Mouse (Mus musculus) left cerebral cortex, adult 18-20 months (tissue): ENCODE measurements around the gene Syne2. TPM values are rescaled to one million over a fixed set of nuclear protein-coding genes. Genes with fewer than 3 reads are reported as not detected.

Experiments
- DNase-seq, 2 experiments: peaks; one replicate each; pipeline ENCODE4 v3.0.0; 2021 to 2022; ENCODE audit warnings: low spot score in 2 of 2, mixed read lengths in 1 of 2
- total RNA-seq, 2 experiments: library from RNA; stranded (reverse); gene quantifications; 2 replicates each; pipeline ENCODE4 v1.2.3; 2021

The Syne2 gene
- total RNA-seq, 2 experiments from 2014 or later = 20.8 to 21.8 TPM

- DNase-seq = no peak
These were observed 8.9 kb downstream of the Syne2 start for GRCm38 (mm10) chr12:75826699-75827353.

DNA sequence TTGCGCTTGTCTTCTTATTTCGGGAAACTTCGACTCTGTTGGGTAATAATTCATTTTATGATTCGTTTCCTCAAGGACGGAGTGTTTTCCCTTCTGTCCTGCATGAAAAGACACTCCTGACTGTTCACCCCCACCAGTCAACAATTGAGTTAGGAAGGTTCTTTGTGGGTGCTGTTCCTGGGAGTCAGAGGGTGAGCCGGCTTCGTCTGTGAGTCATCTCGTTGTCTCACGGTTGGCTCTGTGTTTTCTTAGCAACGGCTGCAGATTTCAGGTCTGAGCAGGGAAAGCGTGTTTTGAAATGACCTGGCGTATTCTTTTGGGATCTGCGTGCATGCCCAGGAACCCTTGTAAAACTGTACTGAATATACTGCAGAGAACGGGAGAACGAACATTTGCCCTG lies 9.8 kb downstream of the Syne2 start:
- DNase-seq = no peak

GRCm38 (mm10) chr12:75829616-75830015 lies 11.7 kb downstream of the Syne2 start:
- DNase-seq = no peak

DNA sequence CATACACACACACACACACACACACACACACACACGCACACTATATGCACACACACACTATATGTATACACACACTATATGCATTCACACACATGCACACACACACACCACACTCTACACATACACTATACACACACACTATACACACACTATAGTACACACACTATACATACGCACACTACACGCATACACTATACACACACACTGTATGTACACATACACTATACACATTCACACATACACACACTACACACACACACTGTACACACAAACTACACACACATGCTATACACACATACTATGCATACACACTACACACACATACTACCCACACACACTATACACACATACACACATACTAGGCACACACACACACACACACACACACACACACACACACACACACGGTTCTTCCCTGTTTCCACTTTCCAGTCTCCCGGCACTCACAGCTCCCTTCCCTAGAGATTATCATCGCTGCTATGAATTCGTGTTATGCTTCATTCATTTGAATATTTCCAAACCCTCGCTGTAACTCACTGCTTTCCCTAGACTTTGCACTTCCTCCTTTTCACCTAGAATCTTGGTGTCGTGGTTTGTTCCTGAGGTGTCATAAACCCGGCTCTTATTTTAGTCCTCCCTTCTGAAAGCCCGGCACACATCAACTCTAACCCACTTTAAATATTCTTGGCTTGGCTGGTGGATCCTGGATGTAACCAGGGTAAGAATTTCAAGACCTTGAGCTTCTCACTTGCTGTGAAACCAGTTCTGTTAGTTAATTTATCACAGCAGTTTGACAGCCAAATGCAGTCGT lies 15.4 kb downstream of the Syne2 start:
- no peak for DNase-seq

- DNase-seq = no peak
These were observed 16.2 kb downstream of the Syne2 start for GRCm38 (mm10) chr12:75833960-75834729.

DNA sequence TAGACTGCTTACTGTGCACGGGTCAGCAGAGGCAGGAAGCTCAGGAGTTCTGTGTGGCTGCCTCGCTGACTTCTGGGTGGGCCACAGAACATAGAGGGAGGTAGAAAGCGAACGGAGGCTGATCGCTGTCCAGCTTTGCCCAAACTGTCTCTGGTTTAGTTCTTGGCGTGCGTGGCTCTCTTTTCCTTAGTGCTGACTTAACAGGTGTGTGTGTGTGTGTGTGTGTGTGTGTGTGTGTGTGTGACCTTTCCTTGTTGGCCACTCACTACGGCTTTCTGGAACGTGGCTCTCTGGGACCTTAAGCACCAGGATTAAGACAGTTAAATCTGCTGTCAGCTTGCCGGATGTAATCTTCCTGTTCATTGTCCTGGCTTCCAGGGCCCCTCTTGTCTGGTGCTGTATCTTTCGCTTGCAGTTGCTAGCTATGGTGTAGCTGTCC lies 18.6 kb downstream of the Syne2 start:
- DNase-seq = no peak

GRCm38 (mm10) chr12:75837462-75837861 lies 19.5 kb downstream of the Syne2 start:
- no peak for DNase-seq

GRCm38 (mm10) chr12:75839083-75839736 lies 21.3 kb downstream of the Syne2 start:
- no peak for DNase-seq

DNA sequence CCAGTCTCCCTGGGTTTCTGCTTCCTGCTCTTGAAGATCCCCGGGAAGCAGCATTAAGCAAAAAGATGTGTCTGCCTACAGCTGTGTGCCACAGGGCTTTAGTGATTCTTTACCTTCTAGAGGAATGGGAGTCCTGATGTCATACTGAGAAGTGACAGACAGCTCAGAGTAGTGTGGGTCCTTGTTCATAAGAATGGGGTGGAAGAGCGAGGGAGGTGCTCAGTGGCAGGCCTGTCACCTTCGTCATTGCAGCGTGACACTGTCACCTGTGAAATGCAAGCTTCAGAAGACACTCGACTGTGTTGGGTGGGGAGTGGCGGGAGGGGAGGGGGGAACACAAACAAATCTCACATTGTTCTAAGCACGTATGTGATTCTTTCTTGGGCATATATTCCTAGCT lies 23.2 kb downstream of the Syne2 start:
- DNase-seq = no peak

- DNase-seq = no peak
These were observed 26.4 kb downstream of the Syne2 start for GRCm38 (mm10) chr12:75844311-75844710.

GRCm38 (mm10) chr12:75845070-75845469 lies 27.1 kb downstream of the Syne2 start:
- no peak for DNase-seq

DNA sequence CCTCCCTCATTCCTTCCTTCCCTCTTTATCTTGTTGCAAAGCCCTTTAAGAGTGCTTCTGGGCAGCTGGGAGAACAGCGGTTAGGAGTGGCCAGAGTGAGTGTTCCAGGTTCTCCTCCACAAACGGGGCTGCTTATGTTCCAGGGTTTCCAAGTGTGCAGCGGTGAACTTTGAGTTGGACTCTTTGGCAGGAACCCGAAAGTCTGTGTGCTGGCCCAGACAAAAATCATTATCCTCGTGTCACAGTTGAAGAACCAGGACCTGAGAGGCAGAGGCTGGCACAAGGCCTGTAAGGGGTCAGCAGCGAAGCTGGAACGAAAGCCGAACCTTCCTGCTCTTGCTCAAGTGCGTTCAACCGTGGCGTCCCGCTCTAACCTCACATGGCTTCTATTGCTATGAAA lies 28.6 kb downstream of the Syne2 start:
- no peak for DNase-seq

- no peak for DNase-seq
These were observed 32.3 kb downstream of the Syne2 start for GRCm38 (mm10) chr12:75850205-75850604.

DNA sequence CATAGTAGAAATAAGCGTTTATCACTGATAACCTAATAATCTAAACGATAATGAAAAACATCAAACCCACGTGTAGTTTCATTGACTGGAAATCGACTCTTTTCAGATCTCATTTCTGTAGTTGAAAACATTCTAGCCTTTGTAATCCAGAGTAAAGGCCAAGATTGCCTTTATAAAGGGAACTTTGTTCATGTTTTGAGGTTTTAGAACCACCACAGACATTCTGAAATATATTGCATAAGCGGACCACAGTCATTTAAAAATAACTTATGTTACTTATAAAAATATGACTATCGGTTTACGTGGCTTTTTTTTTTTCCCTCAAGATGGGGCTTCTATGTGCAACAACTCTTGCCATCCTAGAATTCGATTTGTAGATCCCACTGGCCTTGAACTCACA lies 33.5 kb downstream of the Syne2 start:
- no peak for DNase-seq

- DNase-seq = no peak
These were observed 34.5 kb downstream of the Syne2 start for GRCm38 (mm10) chr12:75852384-75852783.

DNA sequence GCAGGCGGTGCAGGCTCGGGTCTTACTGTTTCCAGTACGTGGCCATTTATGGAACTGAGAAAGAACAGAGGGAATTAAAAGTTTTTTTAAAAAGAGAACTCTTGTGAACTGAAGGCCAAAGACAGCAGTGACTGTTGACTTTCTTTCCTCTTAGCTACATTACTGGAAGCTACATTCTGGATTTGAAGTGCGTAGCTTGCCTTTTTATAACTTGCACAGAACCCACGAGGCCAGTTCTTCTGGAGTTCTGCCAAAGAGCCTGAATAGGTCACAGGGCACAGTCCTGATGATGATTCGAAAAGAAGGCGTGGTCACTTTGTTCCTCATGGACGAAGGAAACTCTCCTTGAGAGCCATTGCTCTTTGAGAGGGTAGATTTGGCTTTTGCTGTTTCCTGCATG lies 35.6 kb downstream of the Syne2 start:
- DNase-seq = no peak

GRCm38 (mm10) chr12:75855051-75855453 lies 37.1 kb downstream of the Syne2 start:
- DNase-seq = no peak

DNA sequence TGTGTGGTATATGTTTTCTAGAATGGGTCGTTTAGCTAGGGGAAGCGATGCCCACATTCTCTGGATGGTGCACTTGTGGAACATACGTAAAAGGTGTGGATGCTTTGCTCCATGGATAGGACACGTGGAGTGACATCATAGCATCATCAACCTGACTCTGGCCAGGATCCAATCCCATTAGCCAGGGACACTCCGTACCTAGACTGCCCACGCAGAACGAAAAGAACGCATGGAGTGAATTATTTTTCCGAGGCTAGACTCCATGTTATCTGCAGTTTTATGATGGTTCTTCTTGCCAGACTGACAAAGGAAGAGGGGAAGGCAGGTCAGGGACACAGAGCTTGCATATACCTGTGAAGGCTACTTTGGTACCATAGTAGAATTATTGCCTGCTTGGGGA lies 37.7 kb downstream of the Syne2 start:
- no peak for DNase-seq

DNA sequence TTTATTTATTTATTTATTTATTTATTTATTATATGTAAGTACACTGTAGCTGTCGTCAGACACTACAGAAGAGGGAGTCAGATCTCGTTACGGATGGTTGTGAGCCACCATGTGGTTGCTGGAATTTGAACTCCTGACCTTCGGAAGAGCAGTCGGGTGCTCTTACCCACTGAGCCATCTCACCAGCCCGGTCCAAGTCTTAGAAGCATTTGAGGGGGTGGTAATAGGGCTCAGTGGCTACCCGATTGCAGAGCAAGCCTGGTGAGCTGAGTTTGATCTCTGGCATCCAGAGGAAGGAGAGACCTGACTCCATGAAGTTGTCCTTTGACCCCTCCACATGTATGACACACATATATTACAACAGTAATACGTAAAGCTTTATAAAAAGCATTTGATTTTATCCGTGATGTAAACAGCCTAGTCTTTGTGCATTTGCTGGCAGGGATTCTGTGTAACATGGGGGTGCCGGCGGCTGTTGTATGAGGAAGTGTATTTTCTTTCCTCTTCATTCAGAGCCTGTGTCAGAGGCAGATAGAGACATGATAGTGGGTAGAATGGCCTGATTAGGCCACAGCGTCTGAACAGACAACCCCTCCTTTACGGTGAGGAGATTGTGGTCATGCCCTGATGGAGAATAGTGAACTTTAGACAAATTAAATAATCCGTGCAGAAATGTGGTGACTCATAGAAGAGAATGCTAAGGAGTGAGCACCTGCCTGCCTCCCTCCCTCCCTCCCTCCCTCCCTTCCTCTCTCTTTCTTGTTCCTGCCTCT lies 38.3 kb downstream of the Syne2 start:
- DNase-seq = no peak

GRCm38 (mm10) chr12:75859936-75860335 lies 42.0 kb downstream of the Syne2 start:
- DNase-seq = no peak

GRCm38 (mm10) chr12:75860843-75861242 lies 42.9 kb downstream of the Syne2 start:
- no peak for DNase-seq
